Mouse (Mus musculus) neural tube, embryonic 10.5 days (tissue): ENCODE measurements around the gene Fgfr3.

Experiments used
- DNase-seq: peaks from one replicate; pipeline ENCODE4 v3.0.0-alpha.2; 2017; ENCODE audit warnings: low spot score; ENCODE audit errors: extremely low spot score

The Fgfr3 gene

GRCm38 (mm10) chr5:33721541-33722265 lies at the start of gene Fgfr3:
Gene Fgfr3, plus strand, starts transcription at chr5:33721674.
- DNase-seq: peak; percentile 84

GRCm38 (mm10) chr5:33674439-33674838 lies 47.0 kb upstream of the Fgfr3 start:
- DNase-seq: no peak

GRCm38 (mm10) chr5:33675964-33676363 lies 45.5 kb upstream of the Fgfr3 start:
- peak; percentile 68 for DNase-seq

- DNase-seq: no peak
These were observed 43.2 kb upstream of the Fgfr3 start for GRCm38 (mm10) chr5:33678244-33678643.

GRCm38 (mm10) chr5:33681044-33681443 lies 40.4 kb upstream of the Fgfr3 start:
- no peak for DNase-seq

- DNase-seq: no peak
These were observed 39.7 kb upstream of the Fgfr3 start for GRCm38 (mm10) chr5:33681611-33682388.

- DNase-seq: no peak
These were observed 38.5 kb upstream of the Fgfr3 start for GRCm38 (mm10) chr5:33682963-33683362.

- no peak for DNase-seq
These were observed 37.4 kb upstream of the Fgfr3 start for GRCm38 (mm10) chr5:33683897-33684652.

GRCm38 (mm10) chr5:33684932-33685331 lies 36.5 kb upstream of the Fgfr3 start:
- DNase-seq: no peak

- DNase-seq: no peak
These were observed 34.3 kb upstream of the Fgfr3 start for GRCm38 (mm10) chr5:33687142-33687541.

- DNase-seq: no peak
These were observed 32.9 kb upstream of the Fgfr3 start for GRCm38 (mm10) chr5:33688278-33689220.

- DNase-seq: no peak
These were observed 32.1 kb upstream of the Fgfr3 start for GRCm38 (mm10) chr5:33689221-33689844.

GRCm38 (mm10) chr5:33689852-33690645 lies 31.4 kb upstream of the Fgfr3 start:
- no peak for DNase-seq

GRCm38 (mm10) chr5:33692393-33692792 lies 29.1 kb upstream of the Fgfr3 start:
- DNase-seq: peak; percentile 78

GRCm38 (mm10) chr5:33694461-33694847 lies 27.0 kb upstream of the Fgfr3 start:
- no peak for DNase-seq

- peak; percentile 79 for DNase-seq
These were observed 26.4 kb upstream of the Fgfr3 start for GRCm38 (mm10) chr5:33694848-33695717.

GRCm38 (mm10) chr5:33695718-33696121 lies 25.8 kb upstream of the Fgfr3 start:
- peak; percentile 74 for DNase-seq

- DNase-seq: no peak
These were observed 25.0 kb upstream of the Fgfr3 start for GRCm38 (mm10) chr5:33696430-33696829.

- DNase-seq: no peak
These were observed 23.9 kb upstream of the Fgfr3 start for GRCm38 (mm10) chr5:33697534-33697933.
